Mouse (Mus musculus) myocyte (in vitro differentiated cells): ENCODE measurements around the gene Snap91.

Experiments
- CEBPB ChIP-seq: IDR thresholded peaks from 2 replicates; pipeline ENCODE4 v1.6.1; 2011; ENCODE audit warnings: mild to moderate bottlenecking, moderate library complexity; ENCODE audit not compliant: poor library complexity, insufficient read depth, severe bottlenecking
- E2F4 ChIP-seq: IDR thresholded peaks from one replicate; pipeline ENCODE4 v1.6.1; 2011; ENCODE audit warnings: mild to moderate bottlenecking, control low read depth, moderate library complexity; ENCODE audit not compliant: insufficient read depth
- MAX ChIP-seq: IDR thresholded peaks from one replicate; pipeline ENCODE4 v1.6.1; 2011; ENCODE audit warnings: low read depth, mild to moderate bottlenecking, control low read depth
- POLR2A ChIP-seq: IDR thresholded peaks from one replicate; pipeline ENCODE4 v1.6.1; 2011; ENCODE audit warnings: low read depth, mild to moderate bottlenecking, control low read depth, moderate library complexity; ENCODE audit not compliant: insufficient read length
- POLR2AphosphoS2 ChIP-seq: IDR thresholded peaks from one replicate; pipeline ENCODE4 v1.6.1; 2011; ENCODE audit warnings: low read depth, control low read depth; ENCODE audit not compliant: insufficient read length
- USF1 ChIP-seq: IDR thresholded peaks from one replicate; pipeline ENCODE4 v1.6.1; 2011; ENCODE audit warnings: low read depth, mild to moderate bottlenecking, control low read depth, moderate library complexity

GRCm38 (mm10) chr9:86798686-86799085 is 81.8 kb downstream of the Snap91 start:
- TF ChIP-seq E2F4 = no peak
- no peak for TF ChIP-seq MAX
- no peak for TF ChIP-seq POLR2AphosphoS2
- no peak for TF ChIP-seq POLR2A
- no peak for TF ChIP-seq CEBPB
- TF ChIP-seq USF1 = no peak
